Mouse (Mus musculus): Measurements from ENCODE around the gene Gja3.
"Not testable (repeated sequence)": the region's sequence is repeated elsewhere in the genome, so short reads cannot be mapped to it uniquely, and the experiment has no call there.

- TF ChIP-seq POLR2A (IDR thresholded peaks at IDR 0.05; ENCODE audit: low read depth, low read length); CTCF (IDR thresholded peaks at IDR 0.05; ENCODE audit: borderline replicate concordance, insufficient read depth, low read length): not testable (repeated sequence)
These were observed 41.1 kb downstream of the Gja3 start for GRCm38 (mm10) chr14:57016806-57017205.

All from embryonic fibroblast, embryonic 13.5 days (primary cell).